Mouse (Mus musculus) inflammation-experienced regulatory T-cells (primary cell): ENCODE results near the gene Gm42417. TPM values are rescaled to one million over a fixed set of nuclear protein-coding genes. Genes with fewer than 3 reads are reported as not detected.

Source experiments
- polyA plus RNA-seq, 2 experiments: library from polyadenylated mRNA; unstranded; fragments of 100-300 nt; shearing (Covaris generic); gene quantifications; one replicate each; pipeline ENCODE4 v1.2.1; 2017

Gene Gm42417
- 1 to 10 TPM in 1 of 2 experiments, not detected in 1; 2.4 TPM for polyA plus RNA-seq

GRCm38 (mm10) chr1:36539186-36539585 lies at the start of gene Gm42417:
Gene Gm42417, minus strand, starts transcription at chr1:36539429.

GRCm38 (mm10) chr1:36558031-36558993 lies 19.1 kb upstream of the Gm42417 start, which contains the start of gene Sema4c:
Gene Sema4c, minus strand, starts transcription at chr1:36558349.

GRCm38 (mm10) chr1:36546888-36547471 lies 7.8 kb upstream of the Gm42417 start, which contains the start of gene Ankrd39:
Gene Ankrd39, minus strand, starts transcription at chr1:36547445.

GRCm38 (mm10) chr1:36536783-36537182 lies 2.4 kb downstream of the Gm42417 start, which contains the start of gene Ankrd23:
Gene Ankrd23, minus strand, starts transcription at chr1:36536883.

GRCm38 (mm10) chr1:36511289-36512021 lies 27.8 kb downstream of the Gm42417 start, which contains the start of gene Cnnm3:
Gene Cnnm3, plus strand, starts transcription at chr1:36511867.

Other genes starting within 250 kb of the Gm42417 start
- 100 to 1,000 TPM; 103 to 151 TPM for gene Arid5a, start 231.7 kb downstream of the Gm42417 start, polyA plus RNA-seq
- 10 to 100 TPM; 50.8 to 75.9 TPM for gene Kansl3, start 170.2 kb downstream of the Gm42417 start, polyA plus RNA-seq
- gene Fer1l5, start 167.1 kb downstream of the Gm42417 start, polyA plus RNA-seq, result 1 to 10 TPM; 1.2 to 2.5 TPM
- gene Lman2l, start 94.2 kb downstream of the Gm42417 start, polyA plus RNA-seq, result 10 to 100 TPM; 27.8 to 30.6 TPM
- 1 to 10 TPM; 2.4 to 3.1 TPM for gene Cnnm4, start 67.8 kb downstream of the Gm42417 start, polyA plus RNA-seq
- gene Cnnm3, start 27.6 kb downstream of the Gm42417 start, polyA plus RNA-seq, result 10 to 100 TPM; 37.2 to 37.5 TPM
- gene Ankrd23, start 2.5 kb downstream of the Gm42417 start, polyA plus RNA-seq, result 10 to 100 TPM; 23.2 to 33.0 TPM
- 10 to 100 TPM; 27.3 to 32.9 TPM for gene Ankrd39, start 8.0 kb upstream of the Gm42417 start, polyA plus RNA-seq
- 1 to 10 TPM; 1.4 to 2.0 TPM for gene Sema4c, start 18.9 kb upstream of the Gm42417 start, polyA plus RNA-seq
- 1 to 10 TPM in 1 of 2 experiments, not detected in 1; 1.5 TPM for gene Fam178b, start 143.8 kb upstream of the Gm42417 start, polyA plus RNA-seq
- 100 to 1,000 TPM; 434 to 442 TPM for gene Cox5b, start 152.0 kb upstream of the Gm42417 start, polyA plus RNA-seq
- not detected for gene 4933424G06Rik, start 170.7 kb upstream of the Gm42417 start, polyA plus RNA-seq
- 10 to 100 TPM; 48.0 to 50.5 TPM for gene Actr1b, start 175.0 kb upstream of the Gm42417 start, polyA plus RNA-seq
- 100 to 1,000 TPM; 208 to 229 TPM for gene Zap70, start 222.4 kb upstream of the Gm42417 start, polyA plus RNA-seq